18 mouse cellular contexts compared by ENCODE assay signal in the genomic region with DNA sequence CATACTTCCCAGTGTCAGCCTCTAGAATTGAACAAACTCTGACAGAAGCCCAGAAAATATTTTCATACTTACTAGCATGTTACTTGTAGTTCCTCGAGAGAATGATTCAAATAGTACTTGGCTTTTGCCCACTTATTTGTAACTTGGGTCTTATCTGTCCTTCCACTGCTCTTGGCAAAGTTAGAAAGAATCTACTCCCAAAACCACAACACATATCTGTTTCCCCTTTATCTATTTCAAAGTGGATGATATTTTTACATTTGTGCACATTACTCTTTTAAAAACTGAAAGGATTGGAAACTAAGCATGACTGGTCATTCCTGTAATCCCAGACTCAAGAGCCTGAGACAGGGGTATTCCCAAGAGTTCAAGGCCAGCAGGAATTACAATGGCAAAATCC. TPM values are rescaled to one million over a fixed set of nuclear protein-coding genes. Genes with fewer than 3 reads are reported as not detected.
"Had no signal": no experiment of that assay in that cellular context is flagged by ENCODE, and none has a peak within 500 bp of the region (broad histone marks: within the 10 kb centered on the region; RNA-seq: fewer than 3 reads in every experiment).

No protein-coding gene starts in this region.

- H3K27me3 ChIP-seq: midbrain, embryonic 13.5 days; midbrain, embryonic 15.5 days; neural tube, embryonic 13.5 days; neural tube, embryonic 15.5 days had no signal

- DNase-seq: lung, adult 18-20 months; lung, embryonic 14.5 days; lung, postnatal 10 days; retina, postnatal 1 day; right cerebral cortex, adult 18-20 months; right cerebral cortex, postnatal 25 days; right cerebral cortex, postnatal 4 days; spleen, adult 18-20 months; thymus, adult 18-20 months; thymus, postnatal 14 days; thymus, postnatal 36 days had no signal

- H3K9me3 ChIP-seq: midbrain, embryonic 15.5 days; neural tube, embryonic 15.5 days had no signal

- H3K27ac ChIP-seq: macrophage; midbrain, embryonic 13.5 days; midbrain, embryonic 15.5 days; neural tube, embryonic 13.5 days; neural tube, embryonic 15.5 days had no signal

- ATAC-seq: midbrain, embryonic 13.5 days; midbrain, embryonic 15.5 days had no signal

- H3K4me2 ChIP-seq: lung, embryonic 14.5 days; midbrain, embryonic 11.5 days; midbrain, embryonic 13.5 days; midbrain, embryonic 15.5 days; neural tube, embryonic 13.5 days; neural tube, embryonic 15.5 days had no signal

- H3K4me3 ChIP-seq: midbrain, embryonic 13.5 days; midbrain, embryonic 15.5 days; neural tube, embryonic 13.5 days; neural tube, embryonic 15.5 days had no signal

- H3K9ac ChIP-seq: lung, embryonic 14.5 days; midbrain, embryonic 13.5 days; midbrain, embryonic 15.5 days; neural tube, embryonic 13.5 days; neural tube, embryonic 15.5 days had no signal

- H3K4me1 ChIP-seq: midbrain, embryonic 13.5 days; midbrain, embryonic 15.5 days; neural tube, embryonic 13.5 days; neural tube, embryonic 15.5 days had no signal

- H3K36me3 ChIP-seq: midbrain, embryonic 13.5 days; midbrain, embryonic 15.5 days; neural tube, embryonic 13.5 days; neural tube, embryonic 15.5 days had no signal

RNA-seq across cellular contexts. Expression of a gene that starts 6.4 kb away (rescaled TPM):
- total RNA-seq: monocyte, adult 5-6 weeks had no signal
- polyA plus RNA-seq: macrophage had no signal
